Mouse (Mus musculus) heart, postnatal 0 days (tissue): Measurements from ENCODE around the gene Card11. TPM values are rescaled to one million over a fixed set of nuclear protein-coding genes. Genes with fewer than 3 reads are reported as not detected.
A peak's percentile ranks its signal among the peaks of the same experiment; 100 is the strongest.

ENCODE experiments used
- ATAC-seq: fragments of 200-750 bp; cut with Nextera tagmentation; 2 replicates; pipeline ENCODE4 v1.8.0; 2017; ENCODE audit warnings: low read depth, moderate number of reproducible peaks, moderate library complexity; ENCODE audit not compliant: insufficient read depth
- DNase-seq: peaks from one replicate; pipeline ENCODE4 v3.0.0-alpha.2; 2016; ENCODE audit warnings: low spot score
- H3K27ac ChIP-seq: fragments of 300-500 bp; sonication (generic); 2 replicates; pipeline ENCODE4 v1.5.1; 2014; ENCODE audit warnings: low read depth, mild to moderate bottlenecking
- H3K27me3 ChIP-seq: fragments of 300-500 bp; sonication (generic); 2 replicates; pipeline ENCODE4 v1.6.1; 2014; ENCODE audit warnings: low read length, mixed read lengths; ENCODE audit not compliant: control insufficient read depth, insufficient read depth
- H3K36me3 ChIP-seq: fragments of 300-500 bp; sonication (generic); replicated peaks from 2 replicates; pipeline ENCODE4 v1.6.1; 2014; ENCODE audit warnings: low read length, mixed read lengths; ENCODE audit not compliant: control insufficient read depth, insufficient read depth
- H3K4me1 ChIP-seq: fragments of 300-500 bp; sonication (generic); 2 replicates; pipeline ENCODE4 v1.6.1; 2014; ENCODE audit warnings: antibody characterized with exemption; ENCODE audit not compliant: control insufficient read depth, insufficient read depth
- H3K4me2 ChIP-seq: fragments of 300-500 bp; sonication (generic); 2 replicates; pipeline ENCODE4 v1.6.1; 2014; ENCODE audit warnings: low read depth, mild to moderate bottlenecking, low read length, moderate library complexity
- H3K4me3 ChIP-seq: fragments of 300-500 bp; sonication (generic); 2 replicates; pipeline ENCODE4 v1.5.1; 2014; ENCODE audit warnings: low read depth, low read length
- H3K9ac ChIP-seq: fragments of 300-500 bp; sonication (generic); replicated peaks from 2 replicates; pipeline ENCODE4 v1.6.1; 2014; ENCODE audit warnings: low read depth, low read length, mixed read lengths
- H3K9me3 ChIP-seq: fragments of 300-500 bp; sonication (generic); replicated peaks from 2 replicates; pipeline ENCODE4 v1.6.1; 2016; ENCODE audit warnings: low read length; ENCODE audit not compliant: control insufficient read depth
- CTCF ChIP-seq: IDR thresholded peaks from 2 replicates; pipeline ENCODE4 v1.5.1; 2016; ENCODE audit warnings: antibody characterized with exemption, control low read depth, low read depth
- EP300 ChIP-seq: IDR thresholded peaks from 2 replicates; pipeline ENCODE4 v1.6.1; 2016; ENCODE audit warnings: antibody characterized with exemption, low read depth
- WGBS: fragments of 180-500 bp; shearing (Covaris S2); extraction: QIAGEN DNeasy Blood & Tissue Kit; methylation state at CpG from one replicate; pipeline ENCODE4 v1.1.7; 2014; 5-methylcytosine and 5-hydroxymethylcytosine counted together
- polyA plus RNA-seq: library from polyadenylated mRNA; unstranded; fragments of >200 nt; fragmentation: Nextera tagmentation; extraction: Ambion mirVana; gene quantifications from 2 replicates; pipeline ENCODE4 v1.2.1, GENCODE M21; 2015
- total RNA-seq: library from RNA; depleted of rRNA; stranded (reverse); fragments of >200 nt; gene quantifications from 2 replicates; pipeline ENCODE4 v1.2.3, GENCODE M21; 2014; ENCODE audit warnings: low replicate concordance

The Card11 gene
- total and polyA plus RNA-seq, 2 experiments from 2014 or later, result 0.45 TPM; not detected in 1

DNA sequence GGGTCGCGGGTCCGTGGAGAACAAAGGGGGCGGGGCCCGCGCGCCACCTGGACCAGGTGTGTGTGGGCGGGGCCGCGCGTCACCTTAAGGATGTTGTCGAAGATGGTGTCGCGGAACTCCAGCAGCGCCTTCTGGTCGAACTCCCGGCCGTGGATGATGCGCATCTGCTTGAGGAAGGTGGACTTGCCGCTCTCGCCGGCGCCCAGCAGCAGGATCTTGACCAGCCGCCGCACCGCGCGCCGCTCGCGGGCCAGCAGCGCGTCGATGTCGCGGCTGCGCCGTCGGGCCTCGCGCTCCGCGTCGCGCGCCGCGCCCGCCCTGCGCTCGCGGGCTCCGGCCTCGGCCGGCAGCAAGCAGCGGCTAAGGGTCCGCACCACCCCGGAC lies 170.5 kb downstream of the Card11 start:
- DNase-seq, result no peak
- Histone ChIP-seq H3K36me3 (peaks cover 9% of the 10 kb centered on the region; the same call in 1 of the 2 replicates), H3K27ac (peak overlapping the region; percentile 90), H3K9me3 (no peaks in the 10 kb centered on the region), H3K27me3 (no peaks in the 10 kb centered on the region), H3K4me3 (peak overlapping the region; percentile 81), H3K4me1 (peaks cover 38% of the 10 kb centered on the region), H3K9ac (peak overlapping the region; percentile 81), H3K4me2 (peak overlapping the region; percentile 94)
- no peak for TF ChIP-seq EP300
- no peak for TF ChIP-seq CTCF
- WGBS, result under 1% methylated on average over 32 of the region's 58 CpGs
- no peak; the same call in 1 of the 2 replicates for ATAC-seq

GRCm38 (mm10) chr5:140829081-140829910 lies 171.1 kb downstream of the Card11 start:
- TF ChIP-seq EP300, result no peak
- TF ChIP-seq CTCF, result peak; percentile 21; the same call in 1 of the 2 replicates
- ATAC-seq (no peak), DNase-seq (no peak)
- Histone ChIP-seq H3K9ac (peak overlapping the region; percentile 81), H3K9me3 (no peaks in the 10 kb centered on the region), H3K4me1 (peaks cover 43% of the 10 kb centered on the region), H3K4me2 (peak overlapping the region; percentile 94), H3K36me3 (peaks cover 9% of the 10 kb centered on the region; the same call in 1 of the 2 replicates), H3K27me3 (no peaks in the 10 kb centered on the region), H3K4me3 (peak overlapping the region; percentile 81), H3K27ac (peak overlapping the region; percentile 90)
- 27% methylated on average over 18 of the region's 18 CpGs for WGBS

GRCm38 (mm10) chr5:140828363-140828762 lies 172.0 kb downstream of the Card11 start:
- H3K27ac ChIP-seq, result peak overlapping the region; percentile 90
- H3K27me3 ChIP-seq, result no peaks in the 10 kb centered on the region
- H3K4me2 ChIP-seq, result peak overlapping the region; percentile 94
- peaks cover 45% of the 10 kb centered on the region for H3K4me1 ChIP-seq
- H3K9ac ChIP-seq, result peak overlapping the region; percentile 28; the same call in 1 of the 2 replicates
- peaks cover 9% of the 10 kb centered on the region; the same call in 1 of the 2 replicates for H3K36me3 ChIP-seq
- H3K4me3 ChIP-seq, result peak overlapping the region; percentile 81
- 26% methylated on average over 2 of the region's 2 CpGs for WGBS
- DNase-seq (no peak), ATAC-seq (no peak)
- TF ChIP-seq CTCF (no peak), EP300 (no peak)
- no peaks in the 10 kb centered on the region for H3K9me3 ChIP-seq

DNA sequence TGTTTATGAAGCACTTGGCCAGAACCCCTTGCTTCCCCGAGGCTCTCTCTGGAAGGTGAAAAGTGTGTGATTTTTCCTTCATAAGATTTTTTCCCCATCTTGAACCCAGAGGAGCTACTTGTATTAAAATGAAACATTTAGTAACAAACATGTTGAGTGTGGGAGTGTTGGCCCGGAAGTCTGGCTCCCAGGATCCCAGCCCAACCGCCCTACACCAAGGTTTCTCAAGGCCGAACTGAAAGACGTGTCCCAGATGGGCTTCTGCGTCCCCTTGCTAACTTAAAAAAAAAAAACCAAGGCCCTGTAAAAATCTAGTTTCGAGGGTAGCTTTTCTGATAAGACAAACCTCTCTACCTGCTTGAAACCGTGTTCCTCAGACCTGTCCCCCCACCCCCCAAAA lies 172.5 kb downstream of the Card11 start:
- H3K4me3 ChIP-seq, result peak overlapping the region; percentile 81
- no peak for DNase-seq
- peak overlapping the region; percentile 28; the same call in 1 of the 2 replicates for H3K9ac ChIP-seq
- peak overlapping the region; percentile 90 for H3K27ac ChIP-seq
- H3K4me1 ChIP-seq, result peaks cover 48% of the 10 kb centered on the region
- 23% methylated on average over 8 of the region's 8 CpGs for WGBS
- peaks cover 9% of the 10 kb centered on the region; the same call in 1 of the 2 replicates for H3K36me3 ChIP-seq
- H3K27me3 ChIP-seq, result no peaks in the 10 kb centered on the region
- no peak for TF ChIP-seq EP300
- no peak for TF ChIP-seq CTCF
- H3K9me3 ChIP-seq, result no peaks in the 10 kb centered on the region
- ATAC-seq, result no peak
- peak overlapping the region; percentile 94 for H3K4me2 ChIP-seq

GRCm38 (mm10) chr5:140827413-140827812 lies 173.0 kb downstream of the Card11 start:
- DNase-seq, result no peak
- H3K4me1 ChIP-seq, result peaks cover 48% of the 10 kb centered on the region

More at GRCm38 (mm10) chr5:140827413-140827812, 173.0 kb downstream of the Card11 start:
- Histone ChIP-seq H3K4me3 (peak overlapping the region; percentile 81), H3K9me3 (no peaks in the 10 kb centered on the region), H3K9ac (no peak overlapping the region; the same call in 1 of the 2 replicates), H3K27me3 (no peaks in the 10 kb centered on the region), H3K4me2 (peak overlapping the region; percentile 94), H3K27ac (peak overlapping the region; percentile 90), H3K36me3 (peaks cover 9% of the 10 kb centered on the region; the same call in 1 of the 2 replicates)
- TF ChIP-seq CTCF (no peak), EP300 (no peak)
- no peak for ATAC-seq
- WGBS, result 33% methylated on average over 2 of the region's 2 CpGs
